Mouse (Mus musculus): ENCODE measurements around the gene Chchd6.

Gene Chchd6

GRCm38 (mm10) chr6:89448736-89449135 is 146.7 kb downstream of the Chchd6 start:
- no peak for DNase-seq

DNA sequence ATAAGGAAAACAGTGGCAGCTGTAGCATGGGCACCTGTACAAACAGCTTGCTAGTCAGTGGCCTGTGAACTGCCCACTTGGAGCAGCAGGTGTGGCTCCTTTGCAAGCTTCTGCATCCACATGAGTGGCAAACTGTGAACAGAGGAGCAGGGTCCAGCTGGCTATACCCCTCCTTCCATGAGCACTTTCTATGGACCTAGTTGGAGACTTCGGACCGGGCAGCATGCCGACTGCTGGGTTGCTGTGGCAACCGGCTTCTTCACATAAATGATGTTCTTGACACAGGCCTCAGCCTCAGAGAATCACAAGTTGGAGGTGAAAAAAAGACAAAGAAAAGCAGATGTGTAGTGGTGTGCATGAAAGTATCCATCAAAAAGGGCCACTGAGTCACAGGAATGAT is 154.8 kb downstream of the Chchd6 start:
- DNase-seq: no peak

DNA sequence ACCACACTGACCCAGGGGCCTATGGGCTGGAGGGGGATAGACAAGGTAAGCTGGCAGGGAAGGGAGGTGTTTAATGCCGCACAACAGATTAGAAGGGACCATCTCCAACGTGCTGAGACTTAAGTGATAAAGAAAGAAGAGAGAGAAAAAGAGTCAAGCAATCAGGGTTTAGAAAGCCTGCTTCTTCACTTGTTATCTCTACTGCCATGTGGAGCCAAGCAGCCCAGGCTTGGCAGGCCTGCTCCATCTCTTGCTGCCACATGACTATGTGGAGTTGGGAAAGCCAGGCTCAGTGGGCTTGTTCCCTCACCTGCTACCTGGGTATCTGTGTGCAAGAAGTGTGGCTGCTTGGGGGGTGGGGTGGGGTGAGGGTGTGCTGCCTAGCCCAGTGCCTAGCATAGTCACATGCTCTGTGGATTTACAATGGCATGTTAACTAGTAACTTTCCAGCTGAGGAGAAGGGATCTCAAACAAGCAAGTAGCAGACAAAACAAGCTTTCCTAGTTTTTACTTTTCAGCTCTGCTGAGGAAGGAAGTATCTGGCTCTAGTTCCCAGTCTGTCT is 163.5 kb downstream of the Chchd6 start:
- DNase-seq: no peak

GRCm38 (mm10) chr6:89430749-89431148 is 164.7 kb downstream of the Chchd6 start:
- no peak for DNase-seq

GRCm38 (mm10) chr6:89428661-89429375 is 166.6 kb downstream of the Chchd6 start:
- DNase-seq: no peak

GRCm38 (mm10) chr6:89424461-89424860 is 171.0 kb downstream of the Chchd6 start:
- DNase-seq: no peak

DNA sequence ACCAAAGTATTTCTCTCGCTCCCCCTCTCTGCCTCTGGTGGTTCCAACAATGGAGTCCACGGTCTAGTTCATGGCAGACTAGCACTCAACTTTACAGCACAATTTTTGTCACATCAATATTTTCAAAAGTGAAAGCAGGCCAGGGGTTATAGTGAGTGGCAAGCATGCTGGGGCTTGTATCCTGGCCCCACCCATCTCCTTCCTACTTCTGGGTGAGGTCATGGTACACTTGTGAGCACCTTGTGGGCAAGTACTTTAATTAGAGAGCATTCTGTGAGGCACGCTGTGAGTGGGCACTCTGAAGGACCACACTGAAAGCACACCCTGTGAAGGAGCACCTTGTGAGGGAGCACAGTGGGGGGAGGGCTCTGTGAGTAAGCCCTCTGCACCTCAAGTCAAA is 172.8 kb downstream of the Chchd6 start:
- no peak for DNase-seq

DNA sequence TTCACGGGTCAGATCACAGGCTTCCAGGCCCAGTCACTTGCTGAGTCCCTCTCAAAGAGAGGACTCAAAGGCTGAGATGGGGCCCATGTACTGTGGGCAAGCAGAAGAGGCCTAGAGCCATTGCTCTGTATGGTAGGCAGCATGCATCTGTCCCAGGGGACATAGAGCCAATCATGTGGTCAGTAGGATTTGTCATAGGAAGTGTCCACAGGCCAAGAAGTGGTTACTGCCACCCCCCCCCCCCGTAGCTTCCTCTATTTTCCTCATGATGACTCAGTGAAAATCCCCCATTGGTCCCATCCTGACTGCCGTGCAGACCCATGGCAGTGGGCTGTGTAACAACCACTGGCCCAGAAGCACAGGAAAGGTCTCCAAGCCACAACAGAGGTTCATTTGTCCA is 173.5 kb downstream of the Chchd6 start:
- no peak for DNase-seq

- DNase-seq: no peak
Observed at GRCm38 (mm10) chr6:89421503-89421902, 173.9 kb downstream of the Chchd6 start.

DNA sequence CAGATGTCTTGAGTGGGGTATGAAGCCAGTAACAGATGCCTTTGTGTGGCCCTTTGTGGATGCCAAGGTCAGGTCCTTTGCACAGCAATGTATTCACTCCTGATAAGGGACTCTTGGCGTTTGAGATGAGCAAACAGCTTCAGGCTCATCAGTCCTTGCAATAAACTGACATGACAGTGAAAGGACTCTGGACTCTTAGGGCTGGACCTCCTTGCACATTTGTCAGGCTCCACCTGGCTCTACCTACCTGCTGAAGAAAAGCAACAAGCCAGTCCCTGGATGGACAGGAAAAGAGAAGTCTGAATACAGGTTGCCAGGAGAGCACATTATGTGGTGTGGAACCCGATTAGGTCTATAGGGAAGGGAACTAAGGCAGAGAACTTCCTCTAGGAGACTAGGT is 174.7 kb downstream of the Chchd6 start:
- DNase-seq: no peak

- no peak for DNase-seq
Observed at GRCm38 (mm10) chr6:89420110-89420509, 175.3 kb downstream of the Chchd6 start.

DNA sequence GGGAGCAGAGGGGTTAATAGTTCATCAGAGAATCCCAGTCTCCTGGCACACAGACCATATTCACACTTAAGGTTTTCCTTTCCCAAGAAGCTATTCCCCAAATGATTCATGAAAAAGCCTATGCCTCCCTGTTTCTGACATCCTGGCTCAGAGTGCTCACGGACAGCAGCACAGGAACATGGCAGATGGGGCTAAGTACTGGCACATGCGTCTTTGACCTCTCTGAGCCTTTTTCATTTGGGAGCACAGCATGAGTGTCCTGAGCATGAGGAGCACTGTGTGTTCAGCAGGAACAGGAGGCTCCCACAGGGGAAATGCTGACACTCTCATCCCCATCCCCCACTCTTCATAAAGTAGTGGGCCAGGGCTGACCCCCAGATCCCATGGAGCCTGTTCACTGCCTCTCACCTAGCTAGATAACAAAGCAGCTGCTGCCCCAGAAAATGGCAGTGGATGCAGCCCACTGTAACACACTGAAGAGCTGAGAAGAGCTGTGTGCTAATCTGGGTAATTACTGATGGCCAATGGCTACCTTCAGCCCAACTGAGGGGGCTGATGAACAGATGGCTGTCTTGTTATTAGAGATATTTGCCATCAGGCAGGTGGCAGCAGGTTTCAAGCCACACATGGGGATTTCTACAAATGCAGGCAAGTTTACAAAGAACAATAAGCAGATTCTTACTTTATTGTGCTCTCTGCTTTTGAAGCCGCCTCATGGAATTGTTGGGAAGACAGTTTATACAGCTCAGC is 176.2 kb downstream of the Chchd6 start:
- peak; percentile 73 for DNase-seq

- DNase-seq: no peak
Observed at GRCm38 (mm10) chr6:89416030-89416595, 179.3 kb downstream of the Chchd6 start.

- no peak for DNase-seq
Observed at GRCm38 (mm10) chr6:89415091-89415490, 180.4 kb downstream of the Chchd6 start.

GRCm38 (mm10) chr6:89414126-89414525 is 181.3 kb downstream of the Chchd6 start:
- no peak for DNase-seq

DNA sequence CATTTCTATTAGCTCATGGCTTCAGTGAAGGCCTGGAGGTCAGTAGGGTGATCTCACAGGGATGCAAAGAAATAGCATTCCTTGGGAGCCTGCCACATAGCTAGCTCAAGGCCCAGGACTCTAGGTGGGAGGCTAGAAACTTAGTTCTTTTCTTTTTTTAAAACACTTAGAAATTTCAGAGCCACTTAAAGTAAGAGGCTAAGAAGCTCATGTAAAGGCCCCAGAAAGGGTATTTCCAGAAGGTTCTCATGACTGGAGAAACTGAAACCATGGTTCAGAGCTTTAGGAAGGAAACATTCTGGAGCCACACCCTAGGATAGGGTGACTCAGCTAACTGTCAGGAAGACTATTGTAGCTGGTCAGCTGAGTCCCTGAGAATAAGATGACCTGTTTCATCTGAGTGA is 182.0 kb downstream of the Chchd6 start:
- no peak for DNase-seq

- DNase-seq: no peak
Observed at GRCm38 (mm10) chr6:89412562-89412961, 182.9 kb downstream of the Chchd6 start.

GRCm38 (mm10) chr6:89409041-89409440 is 186.4 kb downstream of the Chchd6 start:
- DNase-seq: no peak

DNA sequence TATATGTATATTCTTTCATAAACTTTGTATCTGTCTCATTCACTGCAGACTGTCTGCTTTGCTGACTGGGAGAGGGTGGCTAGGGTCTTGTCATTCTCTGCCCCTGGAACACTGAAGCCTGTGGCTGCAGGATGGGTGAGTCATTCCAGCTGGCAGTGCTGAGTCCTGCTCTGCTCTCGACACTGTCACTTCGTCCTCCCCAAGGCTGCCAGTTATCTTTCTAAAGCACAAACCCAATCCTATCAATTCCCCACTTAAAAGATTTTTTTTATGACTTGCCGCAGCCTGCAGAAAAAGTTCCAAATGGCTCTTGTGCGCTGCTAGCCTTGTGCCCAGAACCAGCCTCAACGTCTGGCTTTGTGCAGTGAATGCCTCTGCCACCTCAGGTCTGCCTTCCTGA is 187.2 kb downstream of the Chchd6 start:
- DNase-seq: no peak

DNA sequence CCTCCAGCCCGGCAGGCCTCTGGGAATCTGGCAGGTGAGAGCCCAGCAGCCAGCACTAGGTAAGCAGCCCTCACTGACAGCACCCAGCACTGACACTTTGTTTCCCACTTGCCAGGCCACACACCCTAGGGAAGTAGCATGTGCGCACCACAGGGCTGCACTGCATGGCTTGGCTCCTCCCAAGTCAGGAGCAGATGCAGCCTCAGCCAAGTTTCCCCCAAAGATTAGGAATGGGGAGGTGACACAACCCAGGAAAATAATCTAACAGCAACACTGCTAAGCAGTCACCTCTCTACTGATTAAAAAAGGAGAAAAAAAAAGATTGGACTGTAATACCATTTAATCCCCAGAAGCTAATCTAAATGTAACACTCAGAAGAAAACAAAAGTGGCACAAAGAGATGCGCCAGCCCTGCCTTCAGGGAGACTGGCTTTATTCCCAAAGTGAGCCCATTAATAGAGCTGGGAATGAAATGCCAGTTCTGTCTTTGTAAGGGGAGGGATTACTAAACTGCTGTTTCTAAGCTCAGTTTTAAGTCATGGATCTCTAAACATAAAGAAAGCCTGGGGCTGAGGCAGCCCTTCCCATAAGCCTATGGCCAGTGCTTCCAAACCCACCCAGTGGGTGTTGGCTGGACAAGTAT is 188.1 kb downstream of the Chchd6 start:
- DNase-seq: no peak

- no peak for DNase-seq
Observed at GRCm38 (mm10) chr6:89404964-89405363, 190.5 kb downstream of the Chchd6 start.

DNA sequence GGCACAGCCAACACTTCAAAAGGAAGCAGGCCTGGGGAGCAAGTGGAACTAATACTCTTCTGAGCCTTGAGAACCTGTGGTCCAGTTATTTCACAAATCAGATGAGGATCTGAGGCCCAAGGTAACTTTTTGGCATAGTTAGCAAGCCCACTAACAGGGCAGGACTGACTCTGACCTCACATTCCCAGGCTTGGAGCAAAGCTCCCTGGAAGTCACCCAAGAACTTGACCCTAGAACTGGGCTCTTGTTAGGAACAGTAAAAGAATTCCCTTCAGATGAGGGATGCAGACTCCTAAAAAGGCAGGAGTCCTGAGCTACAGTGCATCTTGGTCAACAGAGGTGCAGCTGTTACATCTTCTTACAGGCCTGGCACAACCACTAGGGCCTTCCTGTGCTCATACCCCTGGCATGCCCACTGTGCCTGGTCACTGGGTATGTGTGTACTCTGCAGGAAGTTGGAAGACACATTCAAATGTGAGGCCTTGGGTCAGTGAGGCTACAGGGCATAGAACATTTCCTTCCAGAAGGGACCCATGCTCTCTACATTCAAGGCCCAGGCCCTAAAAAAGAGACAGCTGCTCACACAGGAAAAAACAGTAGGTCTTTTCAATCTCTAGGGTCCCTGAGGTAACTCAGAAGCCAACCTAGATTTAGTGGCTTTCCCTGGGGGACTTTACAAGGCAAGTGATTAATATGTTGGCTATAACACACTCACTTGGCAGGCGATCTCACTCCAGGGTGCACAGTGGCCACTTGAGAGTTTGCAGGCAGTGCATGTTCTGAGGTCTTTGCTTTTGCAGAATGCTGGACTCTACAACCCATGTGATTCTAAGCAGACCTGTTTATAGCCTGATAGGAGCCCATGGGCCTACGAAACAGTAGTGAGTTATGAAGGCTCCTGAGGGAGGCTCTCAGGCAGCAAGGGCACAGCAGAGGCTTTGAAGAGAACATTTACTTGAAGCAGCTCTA is 191.9 kb downstream of the Chchd6 start:
- DNase-seq: no peak
